Mouse (Mus musculus) midbrain, embryonic 13.5 days (tissue): Measurements from ENCODE around the gene Gmppa. TPM values are rescaled to one million over a fixed set of nuclear protein-coding genes. Genes with fewer than 3 reads are reported as not detected.

Source experiments
- polyA plus RNA-seq: library from polyadenylated mRNA; unstranded; fragments of >200 nt; fragmentation: Nextera tagmentation; extraction: Ambion mirVana; gene quantifications from 2 replicates; pipeline ENCODE4 v1.2.1, GENCODE M21; 2015

Gmppa gene
- polyA plus RNA-seq, 1 experiment from 2014 or later, result 78.4 TPM

Other genes starting within 250 kb of the Gmppa start
- 23.9 and 27.5 TPM in 2 replicates for gene Ankzf1, start 243.8 kb upstream of the Gmppa start, polyA plus RNA-seq
- gene Atg9a, start 243.7 kb upstream of the Gmppa start, polyA plus RNA-seq, result 39.8 and 43.1 TPM in 2 replicates
- 24.3 and 24.9 TPM in 2 replicates for gene Glb1l, start 225.1 kb upstream of the Gmppa start, polyA plus RNA-seq
- gene Stk16, start 225.1 kb upstream of the Gmppa start, polyA plus RNA-seq, result 137 and 152 TPM in 2 replicates
- 3.9 and 5.3 TPM in 2 replicates for gene Tuba4a, start 216.1 kb upstream of the Gmppa start, polyA plus RNA-seq
- gene A630095N17Rik, start 203.8 kb upstream of the Gmppa start, polyA plus RNA-seq, result not detected in 2 replicates
- gene Dnajb2, start 199.5 kb upstream of the Gmppa start, polyA plus RNA-seq, result 47.6 and 56.7 TPM in 2 replicates
- 11.1 and 14.0 TPM in 2 replicates for gene Ptprn, start 171.4 kb upstream of the Gmppa start, polyA plus RNA-seq
- gene Resp18, start 157.5 kb upstream of the Gmppa start, polyA plus RNA-seq, result 97.4 and 99.9 TPM in 2 replicates
- 155 and 161 TPM in 2 replicates for gene Dnpep, start 117.9 kb upstream of the Gmppa start, polyA plus RNA-seq
- 0.84 and 1.1 TPM in 2 replicates for gene Des, start 75.6 kb upstream of the Gmppa start, polyA plus RNA-seq
- gene Speg, start 60.6 kb upstream of the Gmppa start, polyA plus RNA-seq, result 11.2 and 12.8 TPM in 2 replicates
- 57.3 and 81.6 TPM in 2 replicates for gene Asic4, start 14.5 kb downstream of the Gmppa start, polyA plus RNA-seq
- gene Chpf, start 43.4 kb downstream of the Gmppa start, polyA plus RNA-seq, result 25.1 and 28.7 TPM in 2 replicates
- 46.1 and 47.3 TPM in 2 replicates for gene Tmem198, start 43.6 kb downstream of the Gmppa start, polyA plus RNA-seq
- 18.6 and 25.7 TPM in 2 replicates for gene Obsl1, start 70.5 kb downstream of the Gmppa start, polyA plus RNA-seq
- gene Inha, start 71.1 kb downstream of the Gmppa start, polyA plus RNA-seq, result 8.5 and 12.5 TPM in 2 replicates
- 20.0 and 23.6 TPM in 2 replicates for gene Stk11ip, start 85.6 kb downstream of the Gmppa start, polyA plus RNA-seq
- 35.5 and 42.9 TPM in 2 replicates for gene Slc4a3, start 110.3 kb downstream of the Gmppa start, polyA plus RNA-seq